Mouse (Mus musculus): Measurements from ENCODE around the gene Btd.

DNA sequence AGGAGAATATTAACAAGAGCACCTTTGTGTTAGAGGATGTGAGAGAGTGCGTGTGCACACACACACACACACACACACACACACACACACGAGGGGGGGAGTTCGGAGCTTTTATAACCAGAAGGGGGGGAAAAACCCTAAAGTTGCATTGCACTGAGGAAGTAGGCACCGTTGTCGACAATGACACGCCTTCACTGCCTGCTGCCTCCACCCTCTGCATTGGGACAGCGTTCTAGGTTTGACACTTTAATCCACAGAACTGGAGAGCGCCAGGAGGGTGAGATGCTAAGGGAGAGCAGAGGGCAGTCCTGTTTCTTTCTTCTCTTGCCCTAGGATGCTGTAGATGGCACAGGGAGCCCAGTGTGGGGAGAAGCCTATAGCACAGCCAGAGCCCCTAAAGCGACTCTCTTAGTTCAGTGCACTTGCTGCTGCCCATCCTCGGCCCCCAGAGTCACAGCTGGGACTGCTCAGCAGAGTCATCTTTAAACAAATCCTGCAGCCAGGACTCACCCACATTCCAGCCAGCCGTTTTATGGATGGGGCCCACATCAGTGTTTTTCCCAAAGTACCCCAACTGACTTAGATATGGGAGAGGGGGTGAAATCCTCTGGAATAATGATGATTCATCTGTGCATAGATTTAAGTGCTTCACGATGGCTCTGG is 24.2 kb downstream of the Btd start:
- TF ChIP-seq POLR2A (IDR thresholded peaks at IDR 0.05; ENCODE audit: extremely low read depth, insufficient read depth, low read length) (no peak), CTCF (IDR thresholded peaks at IDR 0.05; ENCODE audit: extremely low read depth, insufficient read depth, low read length) (no peak)

All from cortical plate, adult 2 months (tissue).